In genomic region chr15:103368179-103368940, GRCm38 (mm10) we compare ENCODE assay signal across 21 mouse cellular contexts. TPM values are rescaled to one million over a fixed set of nuclear protein-coding genes. Genes with fewer than 3 reads are reported as not detected.
DNase-seq lines count a peak whose midpoint lies in the region; ATAC-seq and TF ChIP-seq lines count a peak whose summit lies in the region.
"Had no signal": no experiment of that assay in that cellular context is flagged by ENCODE, and none has a peak within 500 bp of the region (broad histone marks: within the 10 kb centered on the region; RNA-seq: fewer than 3 reads in every experiment).

No protein-coding gene starts in this region.

- ATAC-seq in limb, embryonic 12.5 days (ENCODE audit: insufficient number of reproducible peaks, insufficient read depth, low FRiP score, low TSS enrichment, low read depth): no peak
- ATAC-seq: forebrain, embryonic 14.5 days; midbrain, embryonic 13.5 days had no signal

- H3ac ChIP-seq in C2C12 (ENCODE audit: control insufficient read depth, insufficient read length, low read depth): no peak overlapping the region

- no peak overlapping the region for H3K4me3 ChIP-seq in C2C12 (ENCODE audit: insufficient read depth, poor library complexity, severe bottlenecking)
- no peak overlapping the region for H3K4me3 ChIP-seq in limb, embryonic 12.5 days (replicated peaks)
- H3K4me3 ChIP-seq: liver, embryonic 13.5 days; lung, embryonic 15.5 days; midbrain, embryonic 13.5 days; neural tube, embryonic 15.5 days had no signal

- H3K79me2 ChIP-seq in C2C12 (ENCODE audit: control insufficient read depth, insufficient read depth): peaks cover 38% of the 10 kb centered on the region

- H3K9me3 ChIP-seq in limb, embryonic 12.5 days: no peaks in the 10 kb centered on the region
- H3K9me3 ChIP-seq: heart, embryonic 15.5 days; liver, embryonic 13.5 days; lung, embryonic 15.5 days; midbrain, embryonic 13.5 days; neural tube, embryonic 15.5 days had no signal

- no peak for TF ChIP-seq CTCF in C2C12 (IDR thresholded peaks at IDR 0.05; ENCODE audit: control insufficient read depth, insufficient read depth, insufficient read length)

- H3K4me2 ChIP-seq in limb, embryonic 12.5 days: no peak overlapping the region
- H3K4me2 ChIP-seq: liver, embryonic 13.5 days; lung, embryonic 15.5 days; midbrain, embryonic 13.5 days; neural tube, embryonic 15.5 days had no signal

- H3K27me3 ChIP-seq in C2C12 (ENCODE audit: control insufficient read depth, insufficient read depth, insufficient read length): no peaks in the 10 kb centered on the region
- no peaks in the 10 kb centered on the region for H3K27me3 ChIP-seq in limb, embryonic 12.5 days
- H3K27me3 ChIP-seq: heart, embryonic 15.5 days; lung, embryonic 15.5 days had no signal

- no peak overlapping the region for H3K9ac ChIP-seq in limb, embryonic 12.5 days (replicated peaks)
- H3K9ac ChIP-seq: liver, embryonic 13.5 days; lung, embryonic 15.5 days; midbrain, embryonic 13.5 days; neural tube, embryonic 15.5 days had no signal

- H3K4me1 ChIP-seq in limb, embryonic 12.5 days (replicated peaks): peaks cover 36% of the 10 kb centered on the region

- intact Hi-C loops in heart, postnatal 36 days (cut with DNase I): no loop called here

- H3K27ac ChIP-seq in limb, embryonic 12.5 days: peak overlapping the region; percentile 37; the same call in 1 of the 2 replicates
- H3K27ac ChIP-seq: kidney, postnatal 0 days; liver, embryonic 13.5 days; lung, embryonic 15.5 days; macrophage; midbrain, embryonic 13.5 days; neural tube, embryonic 15.5 days had no signal

- peaks cover 30% of the 10 kb centered on the region for H3K79me3 ChIP-seq in C2C12 (ENCODE audit: low read depth)

- 86% methylated on average over 4 of the region's 4 CpGs for WGBS in limb, embryonic 12.5 days

- peaks cover 13% of the 10 kb centered on the region for H3K36me3 ChIP-seq in C2C12 (ENCODE audit: control insufficient read depth, insufficient read depth)
- no peaks in the 10 kb centered on the region for H3K36me3 ChIP-seq in limb, embryonic 12.5 days
- H3K36me3 ChIP-seq: heart, embryonic 15.5 days; liver, embryonic 13.5 days; lung, embryonic 15.5 days; midbrain, embryonic 13.5 days; neural tube, embryonic 15.5 days had no signal

- peak; percentile 58 to 73 for DNase-seq in heart, adult 9 months (ENCODE audit: low spot score in 2 of 2)
- no peak for DNase-seq in heart, postnatal 36 days
- peak; percentile 67 for DNase-seq in 3T3-L1 (ENCODE audit: low read depth, low spot score)
- no peak for DNase-seq in kidney, adult 11 months
- DNase-seq in adrenal gland, postnatal 36 days: no peak
- DNase-seq: adrenal gland, adult 8-10 months; cerebellum, adult 11 months; cerebellum, postnatal 25 days; layer of hippocampus, postnatal 36 days; liver, embryonic 13.5 days; right cerebral cortex, postnatal 4 days; thymus, postnatal 14 days had no signal

TF ChIP-seq in C2C12, 6 proteins besides CTCF, POLR2A, EP300 and RAD21:
- TF ChIP-seq USF1 (IDR thresholded peaks at IDR 0.05; ENCODE audit: low read depth) (peak; percentile 70), MYOG (IDR thresholded peaks at IDR 0.05; ENCODE audit: control insufficient read depth, extremely low read depth, insufficient read length) (no peak)

RNA-seq across cellular contexts. Expression of gene Itga5, which starts 1.8 kb away (rescaled TPM):
- 10 to 100 TPM; 46.1 to 47.1 TPM for total RNA-seq in heart, postnatal 36 days (2021)
- 104 TPM for polyA plus RNA-seq in C2C12 (2012; fragmentation: generic; extraction: Trizol)
- 45.1 and 50.5 TPM in 2 replicates for polyA plus RNA-seq in limb, embryonic 12.5 days (2016; fragmentation: Nextera tagmentation; extraction: Ambion mirVana)
- total RNA-seq in adrenal gland, postnatal 36 days (2021): 10 to 100 TPM; 37.0 to 37.4 TPM

RNA-seq across cellular contexts. Expression of gene Zfp385a, which starts 28.5 kb away (rescaled TPM):
- 10 to 100 TPM; 12.9 to 13.0 TPM for total RNA-seq in heart, postnatal 36 days (2021)
- 21.2 TPM for polyA plus RNA-seq in C2C12 (2012; fragmentation: generic; extraction: Trizol)
- polyA plus RNA-seq in limb, embryonic 12.5 days (2016; fragmentation: Nextera tagmentation; extraction: Ambion mirVana): 11.2 and 13.3 TPM in 2 replicates
- 10 to 100 TPM; 11.8 to 13.3 TPM for total RNA-seq in adrenal gland, postnatal 36 days (2021)

RNA-seq across cellular contexts. Expression of gene Gpr84, which starts 57.9 kb away (rescaled TPM):
- total RNA-seq in heart, postnatal 36 days (2021): not detected
- polyA plus RNA-seq in C2C12 (2012; fragmentation: generic; extraction: Trizol): not detected
- polyA plus RNA-seq in limb, embryonic 12.5 days (2016; fragmentation: Nextera tagmentation; extraction: Ambion mirVana): 0.31 and 0.44 TPM in 2 replicates
- total RNA-seq in adrenal gland, postnatal 36 days (2021): not detected
- total RNA-seq: adrenal gland, adult 8-10 months had no signal

Comparison
In these comparisons a context has a peak if more than half of its experiments do, and no peak if none do; other contexts are left out.
1. DNase-seq: peak in heart, adult 9 months (2 of 2) and 3T3-L1 (single experiment); none in heart, postnatal 36 days (0 of 2), kidney, adult 11 months (single experiment) and adrenal gland, postnatal 36 days (0 of 2).